Mouse (Mus musculus): ENCODE measurements around the gene Rusc2.

DNA sequence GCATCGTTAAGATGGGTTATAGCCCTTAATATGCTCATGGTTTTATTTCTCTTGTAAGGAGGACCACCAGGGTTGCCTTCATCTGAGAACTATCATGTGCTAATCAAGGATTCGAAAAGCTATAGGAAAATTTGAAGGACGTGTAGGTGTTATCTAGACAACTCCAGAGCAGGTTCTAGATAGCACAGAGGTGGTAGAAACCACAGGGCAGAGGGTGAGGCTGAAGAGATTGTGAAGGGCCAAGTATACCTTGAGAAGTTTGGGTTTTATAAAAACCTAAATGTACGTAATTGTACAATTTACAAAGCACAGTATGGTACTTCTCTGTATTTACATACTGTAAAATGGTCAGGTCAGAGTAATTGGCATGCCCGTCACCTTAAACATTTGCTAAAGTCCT, 13.4 kb downstream of the Rusc2 start:
- TF ChIP-seq CTCF (IDR thresholded peaks at IDR 0.05; ENCODE audit: borderline replicate concordance, extremely low read depth, insufficient read depth, insufficient read length) (no peak), POLR2A (IDR thresholded peaks at IDR 0.05; ENCODE audit: borderline replicate concordance, extremely low read depth, insufficient read depth, insufficient read length, poor library complexity, severe bottlenecking) (no peak)

All from brain, embryonic 14.5 days (tissue).